Mouse (Mus musculus): ENCODE data around the gene Atg16l2.

DNA sequence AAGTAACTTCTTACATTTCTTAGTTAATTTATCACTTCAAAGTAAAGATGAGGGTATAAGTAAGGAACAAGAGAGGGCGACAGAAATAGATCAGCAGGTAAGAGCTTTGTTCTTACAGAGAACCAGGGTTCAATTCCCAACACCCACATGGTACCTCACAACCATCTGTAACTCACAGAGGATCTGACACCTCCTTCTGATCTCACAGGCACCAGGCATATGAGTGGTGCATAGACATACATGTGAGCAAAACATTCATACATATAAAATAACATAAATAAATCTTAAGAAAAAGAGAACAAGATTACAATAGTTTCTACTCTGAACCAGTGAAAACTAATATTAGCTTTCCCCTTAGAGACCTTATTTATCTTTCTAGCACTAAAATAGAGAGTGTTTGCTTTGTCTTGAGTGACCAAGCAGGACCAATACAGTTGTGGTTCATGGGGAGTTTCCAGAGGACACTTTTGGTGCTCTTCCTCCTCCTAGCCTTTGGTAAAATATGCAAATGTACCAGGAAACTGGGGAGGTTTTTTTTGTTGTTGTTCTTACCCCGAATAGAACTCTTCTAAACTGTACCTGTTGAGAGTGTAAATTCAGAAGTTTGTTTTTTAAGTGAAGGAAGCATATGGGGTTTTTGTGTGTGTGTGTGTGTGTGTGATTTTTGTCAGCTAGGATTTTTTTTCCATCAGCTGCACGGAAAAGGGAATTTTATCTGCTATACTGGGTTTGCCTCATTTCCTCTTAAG is 88.4 kb downstream of the Atg16l2 start:
- no peak for TF ChIP-seq EP300 (IDR thresholded peaks at IDR 0.05; ENCODE audit: low read depth)
- no peak for TF ChIP-seq CTCF (IDR thresholded peaks at IDR 0.05; ENCODE audit: low read depth)

Measured in liver, postnatal 0 days (tissue).